Mouse (Mus musculus): ENCODE data around the gene Gm10961. TPM values are rescaled to one million over a fixed set of nuclear protein-coding genes. Genes with fewer than 3 reads are reported as not detected.

The Gm10961 gene
- not detected for polyA plus RNA-seq (2017; shearing (Covaris generic))

GRCm38 (mm10) chr3:107630682-107631522 lies at the start of gene Gm10961:
Gene Gm10961, plus strand, starts transcription at chr3:107631322.

DNA sequence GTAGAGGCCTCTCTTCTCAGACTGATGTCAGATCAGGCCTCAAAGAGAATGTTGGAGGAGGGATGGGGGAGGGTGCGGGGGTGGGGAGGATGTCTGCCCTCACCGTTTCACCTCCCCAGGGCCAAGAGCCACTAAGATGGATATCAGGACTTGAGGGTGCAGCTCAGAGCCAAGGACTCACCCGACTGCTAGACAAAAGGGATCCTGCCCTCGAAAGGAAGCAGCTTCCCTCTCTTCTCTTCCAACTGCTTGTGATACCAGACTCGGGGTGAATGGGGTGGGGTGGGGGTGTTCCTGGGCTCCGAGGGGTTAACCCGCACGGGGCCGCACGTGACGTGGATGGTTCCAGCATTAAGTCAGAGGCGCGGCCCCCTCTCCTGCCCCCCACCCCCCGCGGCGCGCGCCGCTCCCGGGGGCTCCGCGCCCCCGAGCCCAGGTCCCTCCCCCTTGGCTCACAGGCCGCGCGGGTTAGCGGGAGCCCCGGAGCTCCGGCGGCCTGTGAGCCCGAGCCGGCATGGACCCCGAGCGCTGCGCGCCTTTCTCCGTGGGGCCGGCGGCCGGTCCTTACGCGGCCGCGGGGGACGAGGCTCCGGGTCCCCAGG lies 36.4 kb upstream of the Gm10961 start, which contains the start of gene Alx3:
Gene Alx3, plus strand, starts transcription at position 370 of the 602 bp plus-strand sequence.

GRCm38 (mm10) chr3:107631523-107631958 lies 419 bp downstream of the Gm10961 start, which contains the start of gene Strip1:
Gene Strip1, minus strand, starts transcription at chr3:107631694.

Other genes with a start within 250 kb of the Gm10961 start
- gene Kcnc4, start 171.8 kb upstream of the Gm10961 start, polyA plus RNA-seq (2017; shearing (Covaris generic)): not detected
- not detected for gene Slc6a17, start 113.3 kb upstream of the Gm10961 start, polyA plus RNA-seq (2017; shearing (Covaris generic))
- not detected for gene Ubl4b, start 76.2 kb upstream of the Gm10961 start, polyA plus RNA-seq (2017; shearing (Covaris generic))
- gene Alx3, start 36.3 kb upstream of the Gm10961 start, polyA plus RNA-seq (2017; shearing (Covaris generic)): not detected
- gene Strip1, start 372 bp downstream of the Gm10961 start, polyA plus RNA-seq (2017; shearing (Covaris generic)): 54.8 TPM
- 75.7 TPM for gene Ahcyl1, start 65.2 kb downstream of the Gm10961 start, polyA plus RNA-seq (2017; shearing (Covaris generic))
- 5.3 TPM for gene Csf1, start 129.1 kb downstream of the Gm10961 start, polyA plus RNA-seq (2017; shearing (Covaris generic))
- not detected for gene Eps8l3, start 245.9 kb downstream of the Gm10961 start, polyA plus RNA-seq (2017; shearing (Covaris generic))